In the genomic region with DNA sequence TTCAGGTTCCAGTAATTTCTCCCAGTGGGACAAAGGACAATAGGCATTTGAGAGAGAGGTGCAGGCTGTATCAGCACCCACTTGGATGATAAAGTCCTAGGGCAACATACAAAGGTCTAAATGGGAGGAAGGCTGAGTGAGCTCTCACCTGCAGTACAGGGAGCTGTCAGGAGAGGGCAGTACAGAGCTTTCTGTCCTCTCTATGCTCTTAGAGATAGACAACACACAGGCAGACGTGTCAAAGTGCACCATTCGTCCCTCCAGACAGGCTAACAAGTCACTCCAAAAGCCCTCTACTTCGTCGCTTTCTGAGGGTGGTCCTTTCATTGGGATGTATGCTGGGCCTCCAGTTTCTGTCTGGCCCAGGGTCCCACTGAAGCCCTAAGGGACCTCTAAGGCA, we compare ENCODE assay signal across 9 mouse cellular contexts.
A peak's percentile ranks its signal among the peaks of the same experiment; 100 is the strongest.
DNase-seq lines count a peak whose midpoint lies in the region; ATAC-seq lines count a peak whose summit lies in the region.
"Had no signal": no experiment of that assay in that cellular context is flagged by ENCODE, and none has a peak within 500 bp of the region (broad histone marks: within the 10 kb centered on the region; RNA-seq: fewer than 3 reads in every experiment).

No protein-coding gene starts in this region.

- WGBS in forebrain, embryonic 10.5 days: 36% methylated on average over 4 of the region's 4 CpGs
- 21% methylated on average over 4 of the region's 4 CpGs for WGBS in forebrain, embryonic 16.5 days
- WGBS in midbrain, embryonic 11.5 days: 31% methylated on average over 4 of the region's 4 CpGs
- WGBS in midbrain, embryonic 15.5 days: 23% methylated on average over 4 of the region's 4 CpGs
- WGBS in hindbrain, embryonic 12.5 days: 22% methylated on average over 4 of the region's 4 CpGs

- H3K36me3 ChIP-seq in forebrain, embryonic 10.5 days (replicated peaks): peaks cover 42% of the 10 kb centered on the region
- 0 out of 2 replicates have a peak, but pooled peaks cover 2% of the 10 kb centered on the region for H3K36me3 ChIP-seq in forebrain, embryonic 16.5 days (ENCODE audit: control insufficient read depth, insufficient read depth)
- no peaks in the 10 kb centered on the region for H3K36me3 ChIP-seq in midbrain, embryonic 11.5 days (ENCODE audit: control insufficient read depth, insufficient read depth, low read length)
- H3K36me3 ChIP-seq in midbrain, embryonic 15.5 days (replicated peaks): no peaks in the 10 kb centered on the region; the same call in 1 of the 2 replicates
- H3K36me3 ChIP-seq in hindbrain, embryonic 12.5 days: peaks cover 20% of the 10 kb centered on the region

- no peak for ATAC-seq in forebrain, embryonic 16.5 days
- ATAC-seq in midbrain, embryonic 11.5 days (ENCODE audit: low FRiP score): peak; percentile 23; the same call in 1 of the 2 replicates
- ATAC-seq in midbrain, embryonic 15.5 days (replicated peaks): no peak
- ATAC-seq in hindbrain, embryonic 12.5 days (ENCODE audit: low FRiP score): 0 out of 2 replicates have a peak, but pooled peaks have one; percentile 33
- peak; percentile 85 for ATAC-seq in megakaryocyte progenitor cell, adult 5-6 weeks (replicated peaks; ENCODE audit: poor library complexity)

- H3K4me1 ChIP-seq in forebrain, embryonic 10.5 days: no peaks in the 10 kb centered on the region
- no peaks in the 10 kb centered on the region for H3K4me1 ChIP-seq in forebrain, embryonic 16.5 days (replicated peaks; ENCODE audit: control insufficient read depth, insufficient read depth, low read length)
- H3K4me1 ChIP-seq in midbrain, embryonic 11.5 days (ENCODE audit: control insufficient read depth, insufficient read depth, low read length): no peaks in the 10 kb centered on the region
- no peaks in the 10 kb centered on the region for H3K4me1 ChIP-seq in midbrain, embryonic 15.5 days
- no peaks in the 10 kb centered on the region for H3K4me1 ChIP-seq in hindbrain, embryonic 12.5 days
- H3K4me1 ChIP-seq: limb, embryonic 12.5 days had no signal

- H3K27ac ChIP-seq in forebrain, embryonic 10.5 days: no peak overlapping the region
- H3K27ac ChIP-seq in forebrain, embryonic 16.5 days (ENCODE audit: low read length): no peak overlapping the region
- no peak overlapping the region for H3K27ac ChIP-seq in midbrain, embryonic 11.5 days (ENCODE audit: low read depth, low read length)
- no peak overlapping the region for H3K27ac ChIP-seq in midbrain, embryonic 15.5 days
- no peak overlapping the region for H3K27ac ChIP-seq in hindbrain, embryonic 12.5 days
- H3K27ac ChIP-seq: limb, embryonic 12.5 days had no signal

- peak; percentile 62 for DNase-seq in forebrain, embryonic 10.5 days (ENCODE audit: extremely low spot score, low spot score)
- DNase-seq in midbrain, embryonic 11.5 days (ENCODE audit: low spot score, missing footprints): peak; percentile 96
- DNase-seq in c-Kit-positive CD71-negative TER-119-negative erythroid progenitor cells, embryonic 14.5 days (ENCODE audit: low read depth): peak; percentile 19
- peak; percentile 63 for DNase-seq in thymus, postnatal 0 days (ENCODE audit: low spot score)

- no peaks in the 10 kb centered on the region for H3K27me3 ChIP-seq in forebrain, embryonic 10.5 days (ENCODE audit: poor library complexity, severe bottlenecking)
- no peaks in the 10 kb centered on the region for H3K27me3 ChIP-seq in forebrain, embryonic 16.5 days (replicated peaks; ENCODE audit: control insufficient read depth, insufficient read depth, low read length)
- H3K27me3 ChIP-seq in midbrain, embryonic 11.5 days (ENCODE audit: control insufficient read depth, insufficient read depth, low read length): no peaks in the 10 kb centered on the region
- H3K27me3 ChIP-seq in midbrain, embryonic 15.5 days (replicated peaks): no peaks in the 10 kb centered on the region
- H3K27me3 ChIP-seq in hindbrain, embryonic 12.5 days: no peaks in the 10 kb centered on the region
- H3K27me3 ChIP-seq: limb, embryonic 12.5 days had no signal

- H3K9ac ChIP-seq in forebrain, embryonic 16.5 days (replicated peaks; ENCODE audit: low read depth, low read length): no peak overlapping the region
- no peak overlapping the region for H3K9ac ChIP-seq in midbrain, embryonic 11.5 days (ENCODE audit: low read length)
- no peak overlapping the region for H3K9ac ChIP-seq in midbrain, embryonic 15.5 days
- H3K9ac ChIP-seq in hindbrain, embryonic 12.5 days: no peak overlapping the region
- H3K9ac ChIP-seq: limb, embryonic 12.5 days had no signal

- no peaks in the 10 kb centered on the region for H3K9me3 ChIP-seq in forebrain, embryonic 10.5 days
- H3K9me3 ChIP-seq in forebrain, embryonic 16.5 days (ENCODE audit: control insufficient read depth, low read length): no peaks in the 10 kb centered on the region
- no peaks in the 10 kb centered on the region for H3K9me3 ChIP-seq in midbrain, embryonic 11.5 days (ENCODE audit: control insufficient read depth, low read length)
- no peaks in the 10 kb centered on the region for H3K9me3 ChIP-seq in midbrain, embryonic 15.5 days
- no peaks in the 10 kb centered on the region for H3K9me3 ChIP-seq in hindbrain, embryonic 12.5 days (replicated peaks)
- H3K9me3 ChIP-seq: limb, embryonic 12.5 days had no signal

- H3K4me2 ChIP-seq in forebrain, embryonic 16.5 days (ENCODE audit: low read length): no peak overlapping the region
- no peak overlapping the region for H3K4me2 ChIP-seq in midbrain, embryonic 11.5 days
- no peak overlapping the region for H3K4me2 ChIP-seq in midbrain, embryonic 15.5 days
- no peak overlapping the region for H3K4me2 ChIP-seq in hindbrain, embryonic 12.5 days (replicated peaks)
- H3K4me2 ChIP-seq: limb, embryonic 12.5 days had no signal

- H3K4me3 ChIP-seq in forebrain, embryonic 10.5 days: no peak overlapping the region
- no peak overlapping the region for H3K4me3 ChIP-seq in forebrain, embryonic 16.5 days (replicated peaks; ENCODE audit: low read length)
- H3K4me3 ChIP-seq in midbrain, embryonic 11.5 days (ENCODE audit: low read depth, low read length): no peak overlapping the region
- no peak overlapping the region for H3K4me3 ChIP-seq in midbrain, embryonic 15.5 days
- no peak overlapping the region for H3K4me3 ChIP-seq in hindbrain, embryonic 12.5 days
- H3K4me3 ChIP-seq: limb, embryonic 12.5 days had no signal

Comparison
In these comparisons a context has a peak if more than half of its experiments do, and no peak if none do; other contexts are left out.
1. ATAC-seq: peak in midbrain, embryonic 11.5 days (single experiment), hindbrain, embryonic 12.5 days (single experiment) and megakaryocyte progenitor cell, adult 5-6 weeks (single experiment); none in forebrain, embryonic 16.5 days (single experiment) and midbrain, embryonic 15.5 days (single experiment).
2. DNase-seq: peak in every context shown above with its lines; median percentile 96 in midbrain, embryonic 11.5 days; 63 in thymus, postnatal 0 days; 62 in forebrain, embryonic 10.5 days; 19 in c-Kit-positive CD71-negative TER-119-negative erythroid progenitor cells, embryonic 14.5 days.